Mouse (Mus musculus): Measurements from ENCODE around the gene Cdcp2. TPM values are rescaled to one million over a fixed set of nuclear protein-coding genes. Genes with fewer than 3 reads are reported as not detected.

The Cdcp2 gene
- polyA plus RNA-seq, 1 experiment from 2014 or later: 0.08 TPM

DNA sequence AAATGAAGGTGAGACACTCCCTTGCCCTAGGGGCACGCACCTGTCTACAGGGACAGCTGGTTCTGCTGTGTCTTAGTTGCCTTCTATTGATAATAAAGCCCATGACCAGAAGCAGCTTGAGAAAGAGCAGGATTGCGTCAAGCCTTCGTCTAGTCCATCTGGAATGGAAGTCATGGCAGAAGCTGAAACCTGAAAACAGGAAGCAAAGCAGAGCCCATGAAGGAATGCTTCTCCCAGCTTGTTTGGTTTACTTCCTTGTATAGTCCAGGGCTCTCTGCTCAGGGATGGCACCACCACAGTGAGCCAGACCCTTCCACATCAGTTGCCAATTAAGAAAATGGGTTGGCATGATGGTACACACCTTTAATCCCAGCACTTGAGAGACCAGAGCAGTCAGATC is 14.5 kb upstream of the Cdcp2 start:
- no peak overlapping the region for H3K27ac ChIP-seq (ENCODE audit: low read depth, low read length)
- H3K36me3 ChIP-seq (ENCODE audit: control insufficient read depth, insufficient read depth, low read length): no peaks in the 10 kb centered on the region
- H3K27me3 ChIP-seq (replicated peaks; ENCODE audit: control insufficient read depth, insufficient read depth, low read length): no peaks in the 10 kb centered on the region
- no peak overlapping the region for H3K4me2 ChIP-seq (ENCODE audit: low read length)
- H3K4me1 ChIP-seq (ENCODE audit: control insufficient read depth, insufficient read depth, low read depth, low read length): peaks cover 13% of the 10 kb centered on the region
- 97% methylated on average over 3 of the region's 3 CpGs for WGBS
- no peak overlapping the region for H3K9ac ChIP-seq (ENCODE audit: low read depth, low read length)
- no peaks in the 10 kb centered on the region for H3K9me3 ChIP-seq (ENCODE audit: control insufficient read depth, low read length)
- no peak for ATAC-seq
- H3K4me3 ChIP-seq (ENCODE audit: low read length): no peak overlapping the region

DNA sequence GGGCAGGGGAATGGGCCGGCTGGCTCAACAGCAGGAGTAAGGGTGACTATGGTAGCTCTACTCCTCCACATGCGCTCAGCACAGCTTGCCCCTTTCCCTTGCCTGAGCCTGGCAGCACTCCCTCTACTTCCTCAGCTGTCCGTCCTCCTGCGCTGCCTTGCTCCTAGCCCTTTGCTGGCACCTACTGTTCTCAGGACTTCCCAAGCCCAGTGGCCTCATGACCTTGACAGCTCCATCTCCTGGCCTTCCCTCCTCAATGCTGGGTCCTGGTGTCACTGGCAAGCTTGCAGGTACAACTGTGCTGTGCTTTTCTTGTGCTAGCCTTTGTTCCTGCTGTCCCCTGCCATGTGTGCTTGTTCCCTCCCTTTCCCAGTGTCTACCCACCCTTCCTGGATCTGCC is 13.6 kb upstream of the Cdcp2 start:
- no peaks in the 10 kb centered on the region for H3K36me3 ChIP-seq (ENCODE audit: control insufficient read depth, insufficient read depth, low read length)
- ATAC-seq: no peak
- H3K9ac ChIP-seq (ENCODE audit: low read depth, low read length): no peak overlapping the region
- 81% methylated on average over 4 of the region's 4 CpGs for WGBS
- peaks cover 13% of the 10 kb centered on the region for H3K4me1 ChIP-seq (ENCODE audit: control insufficient read depth, insufficient read depth, low read depth, low read length)
- no peak overlapping the region for H3K4me2 ChIP-seq (ENCODE audit: low read length)
- no peak overlapping the region for H3K4me3 ChIP-seq (ENCODE audit: low read length)
- no peak overlapping the region for H3K27ac ChIP-seq (ENCODE audit: low read depth, low read length)
- H3K27me3 ChIP-seq (replicated peaks; ENCODE audit: control insufficient read depth, insufficient read depth, low read length): no peaks in the 10 kb centered on the region
- H3K9me3 ChIP-seq (ENCODE audit: control insufficient read depth, low read length): no peaks in the 10 kb centered on the region

DNA sequence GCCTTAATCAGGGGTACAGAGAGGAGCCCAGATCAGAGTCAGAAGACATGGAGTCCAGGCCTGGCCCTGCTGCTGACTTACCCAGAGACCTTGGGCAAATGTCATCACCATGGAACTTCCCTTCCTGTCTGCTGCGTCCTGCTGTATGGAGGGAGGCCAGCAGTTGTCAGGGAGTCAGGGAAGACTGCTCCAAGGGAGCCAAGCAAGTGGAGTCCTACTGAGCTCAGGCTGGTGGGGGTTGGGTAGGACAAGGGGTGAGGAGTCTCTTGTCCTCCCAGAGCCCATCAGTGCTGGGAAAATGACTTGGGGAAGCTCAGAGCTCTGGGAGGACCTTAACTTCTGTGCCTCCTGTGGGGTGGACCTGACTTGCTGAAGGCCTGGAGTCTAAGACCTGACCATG is 12.3 kb upstream of the Cdcp2 start:
- Histone ChIP-seq H3K9me3 (ENCODE audit: control insufficient read depth, low read length) (no peaks in the 10 kb centered on the region), H3K27me3 (replicated peaks; ENCODE audit: control insufficient read depth, insufficient read depth, low read length) (no peaks in the 10 kb centered on the region), H3K36me3 (ENCODE audit: control insufficient read depth, insufficient read depth, low read length) (no peaks in the 10 kb centered on the region), H3K4me3 (ENCODE audit: low read length) (no peak overlapping the region), H3K9ac (ENCODE audit: low read depth, low read length) (0 out of 2 replicates have a peak overlapping the region, but pooled peaks have one; percentile 14), H3K27ac (ENCODE audit: low read depth, low read length) (peak overlapping the region; percentile 72), H3K4me1 (ENCODE audit: control insufficient read depth, insufficient read depth, low read depth, low read length) (peaks cover 13% of the 10 kb centered on the region), H3K4me2 (ENCODE audit: low read length) (no peak overlapping the region)
- WGBS: 7% methylated on average over 1 of the region's 1 CpGs
- ATAC-seq: peak; percentile 38

DNA sequence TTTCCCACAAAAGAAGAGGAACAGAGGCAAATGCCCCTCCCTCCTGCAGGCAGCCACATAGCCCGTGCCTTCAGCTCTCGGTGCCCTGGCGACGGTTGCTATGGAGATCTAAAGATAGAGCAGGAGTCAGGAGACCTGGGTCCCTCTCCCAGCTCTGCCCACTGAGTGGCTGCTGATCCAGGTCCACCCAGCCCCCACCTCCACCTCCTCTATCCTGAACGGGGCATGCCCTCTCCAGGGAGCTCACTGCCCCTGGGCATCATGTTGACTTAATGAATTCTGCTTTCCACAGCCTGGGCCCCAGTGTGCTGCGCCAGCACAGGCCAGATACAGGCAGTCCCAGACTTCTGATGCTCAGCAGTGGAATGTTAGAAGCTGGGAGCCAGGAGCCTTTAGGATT is 11.8 kb upstream of the Cdcp2 start:
- H3K9me3 ChIP-seq (ENCODE audit: control insufficient read depth, low read length): no peaks in the 10 kb centered on the region
- 4% methylated on average over 6 of the region's 6 CpGs for WGBS
- H3K4me2 ChIP-seq (ENCODE audit: low read length): no peak overlapping the region
- H3K4me1 ChIP-seq (ENCODE audit: control insufficient read depth, insufficient read depth, low read depth, low read length): peaks cover 13% of the 10 kb centered on the region
- peak; percentile 96 for ATAC-seq
- H3K36me3 ChIP-seq (ENCODE audit: control insufficient read depth, insufficient read depth, low read length): no peaks in the 10 kb centered on the region
- peak overlapping the region; percentile 72 for H3K27ac ChIP-seq (ENCODE audit: low read depth, low read length)
- H3K27me3 ChIP-seq (replicated peaks; ENCODE audit: control insufficient read depth, insufficient read depth, low read length): no peaks in the 10 kb centered on the region
- H3K4me3 ChIP-seq (ENCODE audit: low read length): no peak overlapping the region
- 0 out of 2 replicates have a peak overlapping the region, but pooled peaks have one; percentile 14 for H3K9ac ChIP-seq (ENCODE audit: low read depth, low read length)

DNA sequence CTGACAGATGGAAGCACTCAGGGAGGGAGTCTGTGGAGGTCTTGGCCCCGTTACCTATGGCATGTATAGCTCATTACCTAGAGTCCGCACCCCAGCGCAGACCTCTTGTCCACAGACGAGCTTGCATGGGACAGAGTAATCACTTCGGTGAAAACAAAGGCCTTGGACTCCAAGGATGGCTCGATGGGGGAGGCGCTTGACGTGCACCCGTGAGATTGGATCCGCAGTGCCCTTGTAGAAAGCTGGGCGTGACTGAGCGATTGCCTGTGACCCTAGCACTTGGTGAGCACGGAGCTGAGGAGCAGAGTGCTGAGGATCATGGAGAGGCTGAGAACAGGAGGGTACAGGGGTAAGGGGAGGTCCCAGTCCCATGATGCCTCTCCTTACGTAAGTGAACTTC is 5.0 kb upstream of the Cdcp2 start:
- Histone ChIP-seq H3K9me3 (ENCODE audit: control insufficient read depth, low read length) (no peaks in the 10 kb centered on the region), H3K4me3 (ENCODE audit: low read length) (no peak overlapping the region), H3K9ac (ENCODE audit: low read depth, low read length) (no peak overlapping the region), H3K27me3 (replicated peaks; ENCODE audit: control insufficient read depth, insufficient read depth, low read length) (no peaks in the 10 kb centered on the region), H3K36me3 (ENCODE audit: control insufficient read depth, insufficient read depth, low read length) (no peaks in the 10 kb centered on the region), H3K4me1 (ENCODE audit: control insufficient read depth, insufficient read depth, low read depth, low read length) (peaks cover 8% of the 10 kb centered on the region), H3K4me2 (ENCODE audit: low read length) (no peak overlapping the region), H3K27ac (ENCODE audit: low read depth, low read length) (no peak overlapping the region)
- 84% methylated on average over 14 of the region's 14 CpGs for WGBS
- no peak for ATAC-seq

DNA sequence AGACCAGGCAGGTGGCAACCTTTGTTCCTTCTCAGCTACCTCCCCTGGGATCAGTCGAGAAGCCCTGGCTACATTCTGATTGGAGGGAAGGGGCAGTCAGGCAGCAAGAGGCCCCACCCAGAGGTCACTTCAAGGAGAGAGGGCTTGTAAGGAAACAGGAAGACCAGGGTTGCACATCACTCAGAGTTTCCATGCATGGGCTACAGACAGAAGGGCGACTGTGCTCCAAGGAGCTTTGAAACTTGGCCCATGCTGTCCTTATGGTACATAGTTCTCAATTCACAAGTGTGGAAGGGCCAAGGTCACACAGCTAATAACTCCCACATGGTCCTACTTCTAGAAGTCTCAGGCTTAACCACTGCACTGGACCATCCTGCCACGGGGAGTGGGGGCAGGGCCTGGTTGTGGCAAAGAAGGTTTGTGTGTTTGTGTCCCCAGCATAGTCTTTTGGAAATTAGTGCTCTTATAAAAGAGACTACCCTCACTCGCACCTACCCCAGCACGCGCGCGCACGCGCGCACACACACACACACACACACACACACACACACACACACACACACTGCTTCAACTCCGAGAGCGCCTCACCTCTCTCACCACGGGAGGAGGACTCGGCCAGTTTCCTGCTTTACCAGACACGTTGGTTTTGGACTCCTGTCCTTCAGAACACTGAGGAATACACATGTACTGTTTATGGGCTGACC is 2.1 kb upstream of the Cdcp2 start:
- Histone ChIP-seq H3K27ac (ENCODE audit: low read depth, low read length) (no peak overlapping the region), H3K4me2 (ENCODE audit: low read length) (no peak overlapping the region), H3K36me3 (ENCODE audit: control insufficient read depth, insufficient read depth, low read length) (no peaks in the 10 kb centered on the region), H3K9me3 (ENCODE audit: control insufficient read depth, low read length) (no peaks in the 10 kb centered on the region), H3K4me3 (ENCODE audit: low read length) (no peak overlapping the region), H3K9ac (ENCODE audit: low read depth, low read length) (no peak overlapping the region), H3K27me3 (replicated peaks; ENCODE audit: control insufficient read depth, insufficient read depth, low read length) (no peaks in the 10 kb centered on the region), H3K4me1 (ENCODE audit: control insufficient read depth, insufficient read depth, low read depth, low read length) (peaks cover 14% of the 10 kb centered on the region)
- ATAC-seq: no peak
- WGBS: 84% methylated on average over 16 of the region's 16 CpGs

DNA sequence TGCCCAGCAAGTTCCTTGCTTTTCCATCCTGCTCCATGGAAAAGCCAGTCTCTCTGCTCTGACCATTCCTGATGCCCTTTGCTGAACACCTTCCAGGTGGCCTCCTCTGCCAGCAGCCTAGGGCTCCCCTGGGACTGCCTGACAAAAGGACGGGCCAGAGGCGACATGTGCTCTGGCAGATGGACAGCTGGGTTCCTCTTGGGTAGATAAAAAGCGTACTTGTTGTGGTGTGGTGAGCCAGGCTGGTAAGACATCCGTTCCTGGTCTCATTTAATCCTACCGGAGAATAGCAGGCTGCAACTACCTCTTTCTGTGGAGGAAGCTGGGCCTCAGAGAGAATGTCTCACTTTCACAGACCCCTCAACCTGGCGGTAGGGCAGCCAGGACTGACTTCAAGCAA is 648 bp upstream of the Cdcp2 start:
- Histone ChIP-seq H3K4me3 (ENCODE audit: low read length) (no peak overlapping the region), H3K27ac (ENCODE audit: low read depth, low read length) (peak overlapping the region; percentile 5; the same call in 1 of the 2 replicates), H3K9me3 (ENCODE audit: control insufficient read depth, low read length) (no peaks in the 10 kb centered on the region), H3K9ac (ENCODE audit: low read depth, low read length) (no peak overlapping the region), H3K27me3 (replicated peaks; ENCODE audit: control insufficient read depth, insufficient read depth, low read length) (no peaks in the 10 kb centered on the region), H3K4me1 (ENCODE audit: control insufficient read depth, insufficient read depth, low read depth, low read length) (peaks cover 14% of the 10 kb centered on the region), H3K36me3 (ENCODE audit: control insufficient read depth, insufficient read depth, low read length) (no peaks in the 10 kb centered on the region), H3K4me2 (ENCODE audit: low read length) (no peak overlapping the region)
- ATAC-seq: no peak
- WGBS: 26% methylated on average over 6 of the region's 6 CpGs

DNA sequence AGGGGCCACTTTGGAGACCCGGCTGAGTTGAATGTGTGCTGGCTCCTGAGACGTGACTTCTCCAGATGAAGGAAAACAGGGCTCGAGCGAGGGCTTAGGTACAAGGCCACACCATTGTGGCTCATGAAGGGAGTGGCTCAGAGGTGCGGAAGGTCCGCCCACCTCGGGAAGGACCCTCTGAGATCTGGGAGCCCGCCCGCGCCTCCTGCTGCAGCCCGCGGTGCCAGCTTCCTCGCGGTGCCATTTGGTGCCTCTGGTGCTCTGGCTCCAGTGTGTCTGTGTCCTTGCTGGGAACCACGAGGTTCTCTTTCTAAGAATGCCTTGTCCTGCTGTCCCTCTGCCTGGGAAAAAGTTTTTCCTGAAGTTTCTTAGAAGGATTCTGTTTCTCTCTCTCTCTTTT is 1.2 kb downstream of the Cdcp2 start:
- Histone ChIP-seq H3K27ac (ENCODE audit: low read depth, low read length) (no peak overlapping the region), H3K36me3 (ENCODE audit: control insufficient read depth, insufficient read depth, low read length) (no peaks in the 10 kb centered on the region), H3K9me3 (ENCODE audit: control insufficient read depth, low read length) (no peaks in the 10 kb centered on the region), H3K4me2 (ENCODE audit: low read length) (no peak overlapping the region), H3K4me3 (ENCODE audit: low read length) (no peak overlapping the region), H3K27me3 (replicated peaks; ENCODE audit: control insufficient read depth, insufficient read depth, low read length) (no peaks in the 10 kb centered on the region), H3K4me1 (ENCODE audit: control insufficient read depth, insufficient read depth, low read depth, low read length) (peaks cover 14% of the 10 kb centered on the region), H3K9ac (ENCODE audit: low read depth, low read length) (no peak overlapping the region)
- 64% methylated on average over 15 of the region's 15 CpGs for WGBS
- ATAC-seq: no peak

DNA sequence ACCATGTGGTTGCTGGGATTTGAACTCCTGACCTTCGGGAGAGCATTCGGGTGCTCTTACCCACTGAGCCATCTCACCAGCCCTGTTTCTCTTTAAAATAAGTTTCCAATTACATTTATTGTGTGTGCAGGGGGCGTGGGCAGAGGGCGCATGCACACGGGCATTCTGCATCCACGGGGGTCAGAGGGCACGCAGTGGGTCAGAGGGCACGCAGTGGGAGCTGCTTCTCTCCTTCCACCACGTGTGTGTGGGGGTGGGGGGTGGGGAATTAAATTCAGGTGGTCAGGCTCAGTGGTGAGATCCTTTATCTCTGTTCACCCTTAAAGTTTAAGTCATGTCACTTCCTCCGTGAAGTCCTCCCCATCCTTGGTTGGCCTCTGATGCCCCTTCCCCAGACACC is 1.7 kb downstream of the Cdcp2 start:
- Histone ChIP-seq H3K36me3 (ENCODE audit: control insufficient read depth, insufficient read depth, low read length) (no peaks in the 10 kb centered on the region), H3K9ac (ENCODE audit: low read depth, low read length) (no peak overlapping the region), H3K27me3 (replicated peaks; ENCODE audit: control insufficient read depth, insufficient read depth, low read length) (no peaks in the 10 kb centered on the region), H3K4me2 (ENCODE audit: low read length) (no peak overlapping the region), H3K9me3 (ENCODE audit: control insufficient read depth, low read length) (no peaks in the 10 kb centered on the region), H3K27ac (ENCODE audit: low read depth, low read length) (no peak overlapping the region), H3K4me3 (ENCODE audit: low read length) (no peak overlapping the region), H3K4me1 (ENCODE audit: control insufficient read depth, insufficient read depth, low read depth, low read length) (peaks cover 14% of the 10 kb centered on the region)
- WGBS: 64% methylated on average over 10 of the region's 10 CpGs
- ATAC-seq: no peak

All from hindbrain, embryonic 16.5 days (tissue).